Mouse (Mus musculus): ENCODE measurements around the gene Dst. TPM values are rescaled to one million over a fixed set of nuclear protein-coding genes. Genes with fewer than 3 reads are reported as not detected.

The Dst gene
- polyA plus RNA-seq, 1 experiment = 9.5 TPM

- WGBS = 83% methylated on average over 8 of the region's 8 CpGs
- no peak overlapping the region for H3K27ac ChIP-seq (ENCODE audit: control insufficient read depth, insufficient read depth, low read depth, low read length, poor library complexity)
- no peaks in the 10 kb centered on the region; the same call in 1 of the 2 replicates for H3K4me1 ChIP-seq (ENCODE audit: control insufficient read depth, insufficient read depth, low read length)
- H3K4me3 ChIP-seq (replicated peaks; ENCODE audit: control insufficient read depth, low read depth, low read length) = no peak overlapping the region
- TF ChIP-seq CTCF (IDR thresholded peaks at IDR 0.05; ENCODE audit: control insufficient read depth, insufficient read depth, low read length) (no peak), POLR2A (IDR thresholded peaks at IDR 0.05; ENCODE audit: borderline replicate concordance, control insufficient read depth, low read depth, low read length) (no peak)
These were observed 319.7 kb downstream of the Dst start for GRCm38 (mm10) chr1:34227676-34228075.

GRCm38 (mm10) chr1:34231041-34231440 lies 323.0 kb downstream of the Dst start:
- Histone ChIP-seq H3K4me1 (ENCODE audit: control insufficient read depth, insufficient read depth, low read length) (no peaks in the 10 kb centered on the region; the same call in 1 of the 2 replicates), H3K4me3 (replicated peaks; ENCODE audit: control insufficient read depth, low read depth, low read length) (no peak overlapping the region), H3K27ac (ENCODE audit: control insufficient read depth, insufficient read depth, low read depth, low read length, poor library complexity) (no peak overlapping the region)
- TF ChIP-seq POLR2A (IDR thresholded peaks at IDR 0.05; ENCODE audit: borderline replicate concordance, control insufficient read depth, low read depth, low read length) (no peak), CTCF (IDR thresholded peaks at IDR 0.05; ENCODE audit: control insufficient read depth, insufficient read depth, low read length) (no peak)
- WGBS = 81% methylated on average over 2 of the region's 2 CpGs

- H3K4me1 ChIP-seq (ENCODE audit: control insufficient read depth, insufficient read depth, low read length) = no peaks in the 10 kb centered on the region
- H3K27ac ChIP-seq (ENCODE audit: control insufficient read depth, insufficient read depth, low read depth, low read length, poor library complexity) = no peak overlapping the region
- H3K4me3 ChIP-seq (replicated peaks; ENCODE audit: control insufficient read depth, low read depth, low read length) = peak overlapping the region; percentile 5
- 3% methylated on average over 28 of the region's 28 CpGs for WGBS
- TF ChIP-seq POLR2A (IDR thresholded peaks at IDR 0.05; ENCODE audit: borderline replicate concordance, control insufficient read depth, low read depth, low read length) = peak; percentile 21; the same call in 1 of the 2 replicates
- TF ChIP-seq CTCF (IDR thresholded peaks at IDR 0.05; ENCODE audit: control insufficient read depth, insufficient read depth, low read length) = no peak
These were observed 328.3 kb downstream of the Dst start for GRCm38 (mm10) chr1:34236254-34236723.

GRCm38 (mm10) chr1:34237211-34237610 lies 329.2 kb downstream of the Dst start:
- no peak for TF ChIP-seq CTCF (IDR thresholded peaks at IDR 0.05; ENCODE audit: control insufficient read depth, insufficient read depth, low read length)
- TF ChIP-seq POLR2A (IDR thresholded peaks at IDR 0.05; ENCODE audit: borderline replicate concordance, control insufficient read depth, low read depth, low read length) = no peak
- no peak overlapping the region for H3K4me3 ChIP-seq (replicated peaks; ENCODE audit: control insufficient read depth, low read depth, low read length)
- H3K4me1 ChIP-seq (ENCODE audit: control insufficient read depth, insufficient read depth, low read length) = no peaks in the 10 kb centered on the region
- 51% methylated on average over 14 of the region's 14 CpGs for WGBS
- H3K27ac ChIP-seq (ENCODE audit: control insufficient read depth, insufficient read depth, low read depth, low read length, poor library complexity) = no peak overlapping the region

GRCm38 (mm10) chr1:34237689-34238091 lies 329.7 kb downstream of the Dst start:
- H3K4me3 ChIP-seq (replicated peaks; ENCODE audit: control insufficient read depth, low read depth, low read length) = no peak overlapping the region
- no peaks in the 10 kb centered on the region for H3K4me1 ChIP-seq (ENCODE audit: control insufficient read depth, insufficient read depth, low read length)
- 77% methylated on average over 12 of the region's 12 CpGs for whole genome bisulfite sequencing
- TF ChIP-seq POLR2A (IDR thresholded peaks at IDR 0.05; ENCODE audit: borderline replicate concordance, control insufficient read depth, low read depth, low read length) (no peak), CTCF (IDR thresholded peaks at IDR 0.05; ENCODE audit: control insufficient read depth, insufficient read depth, low read length) (no peak)
- no peak overlapping the region for H3K27ac ChIP-seq (ENCODE audit: control insufficient read depth, insufficient read depth, low read depth, low read length, poor library complexity)

GRCm38 (mm10) chr1:34238231-34238630 lies 330.2 kb downstream of the Dst start:
- no peaks in the 10 kb centered on the region for H3K4me1 ChIP-seq (ENCODE audit: control insufficient read depth, insufficient read depth, low read length)
- no peak overlapping the region for H3K4me3 ChIP-seq (replicated peaks; ENCODE audit: control insufficient read depth, low read depth, low read length)
- 91% methylated on average over 6 of the region's 6 CpGs for whole genome bisulfite sequencing
- H3K27ac ChIP-seq (ENCODE audit: control insufficient read depth, insufficient read depth, low read depth, low read length, poor library complexity) = no peak overlapping the region
- TF ChIP-seq POLR2A (IDR thresholded peaks at IDR 0.05; ENCODE audit: borderline replicate concordance, control insufficient read depth, low read depth, low read length) (no peak), CTCF (IDR thresholded peaks at IDR 0.05; ENCODE audit: control insufficient read depth, insufficient read depth, low read length) (no peak)

- TF ChIP-seq CTCF (IDR thresholded peaks at IDR 0.05; ENCODE audit: control insufficient read depth, insufficient read depth, low read length) (no peak), POLR2A (IDR thresholded peaks at IDR 0.05; ENCODE audit: borderline replicate concordance, control insufficient read depth, low read depth, low read length) (no peak)
- Histone ChIP-seq H3K4me1 (ENCODE audit: control insufficient read depth, insufficient read depth, low read length) (no peaks in the 10 kb centered on the region), H3K4me3 (replicated peaks; ENCODE audit: control insufficient read depth, low read depth, low read length) (no peak overlapping the region), H3K27ac (ENCODE audit: control insufficient read depth, insufficient read depth, low read depth, low read length, poor library complexity) (no peak overlapping the region)
- WGBS = 87% methylated on average over 10 of the region's 10 CpGs
These were observed 336.7 kb downstream of the Dst start for GRCm38 (mm10) chr1:34244678-34245077.

- H3K4me3 ChIP-seq (replicated peaks; ENCODE audit: control insufficient read depth, low read depth, low read length) = no peak overlapping the region
- no peaks in the 10 kb centered on the region for H3K4me1 ChIP-seq (ENCODE audit: control insufficient read depth, insufficient read depth, low read length)
- TF ChIP-seq CTCF (IDR thresholded peaks at IDR 0.05; ENCODE audit: control insufficient read depth, insufficient read depth, low read length) (no peak), POLR2A (IDR thresholded peaks at IDR 0.05; ENCODE audit: borderline replicate concordance, control insufficient read depth, low read depth, low read length) (no peak)
- H3K27ac ChIP-seq (ENCODE audit: control insufficient read depth, insufficient read depth, low read depth, low read length, poor library complexity) = no peak overlapping the region
- WGBS = 88% methylated on average over 15 of the region's 15 CpGs
These were observed 338.1 kb downstream of the Dst start for GRCm38 (mm10) chr1:34245951-34246641.
